Mouse (Mus musculus) heart, adult 2 months (tissue): ENCODE data around the gene Apobec1.

Source experiments
- CTCF ChIP-seq: fragments of 200-600 bp; IDR thresholded peaks from 2 replicates; pipeline ENCODE4 v1.8.1; 2022; ENCODE audit warnings: antibody characterized with exemption, mild to moderate bottlenecking, moderate library complexity
- POLR2A ChIP-seq: fragments of 200-500 bp; IDR thresholded peaks from 2 replicates; pipeline ENCODE4 v1.6.1; 2011; ENCODE audit warnings: mild to moderate bottlenecking, low read depth, low read length, control low read depth; ENCODE audit not compliant: insufficient read depth

DNA sequence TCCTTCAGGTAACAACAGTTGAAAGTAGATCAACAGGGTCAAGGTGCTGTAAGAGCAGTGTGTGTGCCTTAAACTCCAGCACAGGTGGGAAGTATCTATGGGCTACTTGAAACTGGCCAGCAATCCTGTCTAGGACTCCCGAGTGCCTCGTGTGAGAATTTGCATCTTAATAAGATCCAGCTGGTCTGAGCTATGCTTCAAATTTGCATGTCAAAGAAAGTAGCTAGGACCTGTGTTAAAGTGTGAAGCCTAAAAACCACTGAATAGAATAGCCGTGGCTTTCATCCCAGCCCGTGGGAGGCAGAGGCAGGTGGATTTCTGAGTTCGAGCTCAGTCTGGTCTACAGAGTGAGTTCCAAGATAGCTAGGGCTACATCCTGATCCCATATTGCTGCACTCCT is 22.2 kb upstream of the Apobec1 start:
- TF ChIP-seq CTCF (no peak), POLR2A (no peak)
